Mouse (Mus musculus) thymus, postnatal 36 days (tissue): Measurements from ENCODE around the gene Pcgf2.
"Not testable (repeated sequence)": the region's sequence is repeated elsewhere in the genome, so short reads cannot be mapped to it uniquely, and the experiment has no call there.

Experiments used
- DNase-seq, 2 experiments: peaks; one replicate each; pipeline ENCODE4 v3.0.0; 2022; ENCODE audit warnings: mixed read lengths in 2 of 2

Gene Pcgf2

DNA sequence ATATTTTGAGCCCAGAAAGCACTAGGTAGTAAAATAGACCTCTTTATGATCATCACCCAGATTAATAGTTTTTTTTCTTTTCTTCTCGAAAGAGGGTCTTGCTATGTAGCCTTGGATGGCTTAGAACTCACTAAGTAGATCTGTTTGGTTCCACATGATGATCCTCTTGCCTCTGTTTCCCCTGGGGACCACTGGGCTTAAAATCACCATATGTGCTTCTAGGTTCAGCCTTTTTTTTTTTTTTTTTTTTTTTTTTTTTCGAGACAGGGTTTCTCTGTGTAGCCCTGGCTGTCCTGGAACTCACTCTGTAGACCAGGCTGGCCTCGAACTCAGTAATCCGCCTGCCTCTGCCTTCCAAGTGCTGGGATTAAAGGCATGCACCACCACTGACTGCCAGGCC is 51.8 kb downstream of the Pcgf2 start:
- DNase-seq: not testable (repeated sequence)

DNA sequence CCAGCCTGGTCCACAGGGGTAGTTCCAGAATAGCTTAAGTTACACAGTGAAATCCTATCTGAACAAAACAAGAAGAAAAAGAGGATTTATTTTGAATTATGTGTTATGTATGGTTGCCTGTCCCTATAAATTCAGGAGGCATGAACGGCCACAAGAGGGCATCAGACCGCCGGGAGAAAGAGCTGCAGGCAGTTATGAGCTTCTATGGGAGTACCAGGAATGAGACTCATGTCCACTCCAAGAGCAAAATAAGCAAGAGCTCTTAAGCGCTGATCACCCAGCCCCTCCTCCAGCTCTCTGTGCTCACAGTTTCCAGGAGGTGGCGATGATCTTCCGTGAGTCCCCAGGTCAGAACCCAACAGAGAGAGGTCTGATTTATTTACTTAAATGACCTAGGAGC is 55.5 kb downstream of the Pcgf2 start:
- peak; percentile 73 to 77 for DNase-seq

DNA sequence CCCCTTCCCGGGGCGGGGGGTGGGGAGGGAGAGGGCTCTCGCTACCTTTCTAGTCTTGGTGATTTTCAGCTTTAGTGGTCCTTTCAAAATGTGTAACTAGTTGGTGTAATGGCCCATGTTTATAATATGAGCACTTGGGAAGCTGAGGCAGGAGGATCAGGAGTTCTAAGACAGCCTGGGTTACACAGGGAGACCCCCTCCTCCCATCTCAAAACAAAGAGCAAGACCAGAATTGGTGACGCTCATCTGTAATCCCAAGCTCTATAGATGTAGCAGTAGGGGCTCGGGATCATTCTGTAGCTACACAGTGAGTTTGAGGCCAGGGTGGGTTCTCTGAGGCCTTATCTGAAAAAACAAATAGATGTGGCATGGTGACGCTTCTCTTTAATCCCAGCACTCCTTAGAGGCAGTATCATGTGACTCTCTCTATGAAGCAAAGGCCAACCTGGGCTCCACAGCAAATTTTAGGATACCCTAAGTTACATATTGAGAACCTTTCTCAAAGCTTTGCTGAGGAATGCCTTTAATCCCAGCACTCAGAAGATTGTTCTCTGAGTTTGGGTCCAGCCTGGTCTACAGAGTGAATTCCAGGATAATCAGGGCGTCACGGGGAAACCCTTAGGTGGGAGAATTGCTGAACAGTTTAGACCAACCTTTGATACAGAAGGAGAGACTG is 56.8 kb downstream of the Pcgf2 start:
- DNase-seq: no peak

DNA sequence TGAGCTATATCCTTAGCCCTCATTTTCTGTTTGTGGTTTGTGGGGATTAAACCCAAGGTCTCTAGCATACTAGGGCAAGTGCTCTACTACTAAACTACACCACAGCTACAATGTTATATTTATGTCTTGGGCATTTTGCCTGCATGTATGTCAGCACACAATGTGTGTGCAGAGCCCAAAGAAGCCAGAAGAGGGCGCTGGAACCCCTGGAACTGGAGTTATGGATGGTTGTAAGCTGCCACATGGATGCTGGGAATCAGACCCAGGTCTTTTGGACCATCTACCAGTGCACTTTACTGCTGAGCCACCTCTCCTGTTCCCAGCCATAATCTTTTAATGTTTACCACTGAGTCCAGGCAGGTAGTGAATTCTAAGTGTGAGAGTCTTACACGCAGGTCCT is 57.6 kb downstream of the Pcgf2 start:
- no peak for DNase-seq

GRCm38 (mm10) chr11:97641668-97642067 is 58.6 kb downstream of the Pcgf2 start:
- no peak for DNase-seq
